Mouse (Mus musculus) right cerebral cortex, postnatal 25 days (tissue): ENCODE data around the gene Slc5a4b.

Experiments used
- DNase-seq: peaks from one replicate; pipeline ENCODE4 v3.0.0; 2022

Gene Slc5a4b

DNA sequence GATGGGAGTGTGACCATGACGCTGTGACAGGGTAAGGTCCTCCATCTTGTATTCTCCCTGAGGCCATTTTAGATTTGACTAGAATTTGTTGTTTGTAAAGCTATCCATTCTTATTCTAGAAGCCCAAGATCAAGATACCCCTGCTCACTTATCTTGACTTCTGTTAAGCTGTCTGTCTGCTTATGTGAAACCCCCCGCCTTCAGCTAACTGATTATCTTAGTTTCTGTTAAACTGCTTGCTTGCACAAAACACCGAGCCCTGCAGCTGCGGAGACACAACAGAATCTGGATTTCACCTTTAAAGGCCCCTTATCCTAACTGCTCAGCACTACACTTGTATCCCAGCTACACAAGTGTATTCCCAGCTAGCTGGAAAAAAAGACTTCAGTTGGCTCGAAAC, 73.8 kb downstream of the Slc5a4b start:
- DNase-seq = no peak

DNA sequence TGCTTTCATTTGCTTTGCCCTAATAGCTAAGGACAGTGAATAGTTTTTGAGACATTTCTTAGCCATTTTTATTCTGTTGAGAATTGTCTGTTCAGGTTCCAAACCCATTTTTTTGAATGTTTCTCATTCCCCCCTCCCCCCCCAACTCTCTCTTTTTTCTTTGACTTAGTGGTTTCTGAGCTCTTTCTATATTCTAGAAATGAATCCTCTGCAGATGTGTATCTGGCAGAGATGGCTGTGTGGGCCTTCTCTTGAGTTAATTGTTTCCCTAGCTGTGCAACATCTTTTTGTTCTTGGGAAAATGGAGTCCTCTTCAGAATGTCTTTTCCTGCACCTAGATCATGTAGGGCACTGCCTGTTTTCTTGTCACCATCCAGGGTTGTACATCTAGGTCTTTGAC, 75.5 kb downstream of the Slc5a4b start:
- DNase-seq = no peak

DNA sequence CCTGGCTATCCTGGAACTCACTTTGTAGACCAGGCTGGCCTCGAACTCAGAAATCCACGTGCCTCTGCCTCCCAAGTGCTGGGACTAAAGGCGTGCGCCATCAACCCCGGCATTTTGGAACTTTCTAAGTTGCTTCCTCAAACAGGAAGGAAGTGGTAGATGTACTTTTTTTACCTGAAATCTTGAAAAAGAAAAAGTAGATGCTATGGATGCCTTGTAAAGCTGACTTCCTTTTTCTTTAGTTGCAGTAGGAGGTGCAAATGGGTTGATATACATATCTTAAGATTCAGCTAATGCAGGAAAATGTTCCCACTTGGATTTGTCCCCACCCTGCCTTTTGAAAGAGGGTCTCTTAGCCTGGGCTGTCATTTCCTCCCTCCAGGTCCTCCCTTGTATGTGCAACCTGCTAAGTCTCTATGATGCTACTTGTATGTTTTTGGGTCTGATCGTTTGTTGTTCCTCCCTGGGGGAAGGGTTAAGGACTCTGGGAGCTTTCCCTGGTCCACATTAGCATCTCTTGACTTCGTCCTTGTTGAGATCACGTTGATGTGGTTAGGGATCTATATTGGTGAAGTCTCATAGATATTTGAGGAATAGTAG, 76.7 kb downstream of the Slc5a4b start:
- DNase-seq = no peak

DNA sequence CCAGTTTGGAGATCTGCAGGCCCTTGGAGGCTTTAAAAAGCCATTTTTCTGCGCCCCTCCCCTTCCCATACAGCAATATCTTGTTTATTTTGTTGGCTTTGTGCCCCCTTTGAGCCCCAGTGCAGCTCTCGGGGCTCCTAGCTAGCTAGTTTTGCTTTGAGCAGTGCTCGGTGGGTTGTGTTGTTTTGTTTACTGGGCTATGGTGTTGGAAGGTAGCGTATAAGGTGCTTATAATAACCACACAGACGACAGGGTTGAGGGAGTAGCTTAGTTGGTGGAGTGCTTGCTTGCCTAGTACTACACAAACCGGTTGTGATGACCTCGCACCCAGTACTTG, 77.7 kb downstream of the Slc5a4b start:
- DNase-seq = no peak

DNA sequence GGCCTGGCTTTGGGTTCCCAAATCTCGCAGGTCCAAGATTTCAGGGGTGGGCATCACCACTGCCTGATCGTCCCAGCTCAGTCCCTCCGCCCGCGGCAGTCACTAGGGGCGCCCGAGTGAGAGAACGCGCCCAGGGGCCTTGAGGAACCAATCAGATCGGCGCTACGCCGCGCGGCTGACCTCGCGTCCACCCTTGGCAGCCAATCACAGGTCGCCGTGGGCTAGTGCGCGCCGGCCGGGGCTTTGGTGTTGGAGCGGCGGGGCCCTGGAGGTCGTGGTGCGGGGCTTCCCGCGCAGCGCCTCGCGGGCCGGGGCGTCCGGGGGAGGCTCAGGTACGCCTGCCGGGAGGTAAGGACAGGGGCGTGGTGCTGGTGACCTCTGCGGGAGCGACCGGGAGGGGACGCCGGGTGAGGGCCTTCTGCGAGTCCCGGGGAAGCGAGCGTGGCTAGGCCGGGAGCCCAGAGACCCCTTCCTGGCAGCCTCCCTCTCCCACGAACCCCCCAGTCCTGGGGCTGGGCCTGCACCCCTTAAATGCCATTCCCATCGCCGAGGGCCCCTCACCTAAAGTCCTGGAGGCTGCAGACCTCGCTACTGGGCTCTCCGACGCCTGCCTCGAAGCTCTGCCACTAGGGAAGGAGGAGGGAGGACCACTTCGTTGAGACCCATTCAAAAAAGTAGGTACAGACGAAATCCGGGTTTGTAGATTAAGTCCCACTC, 78.2 kb downstream of the Slc5a4b start, which contains the start of gene Zfp280b:
Zfp280b (plus strand) TSS at position 249 of the 717 bp plus-strand sequence.
- DNase-seq = peak; percentile 93

DNA sequence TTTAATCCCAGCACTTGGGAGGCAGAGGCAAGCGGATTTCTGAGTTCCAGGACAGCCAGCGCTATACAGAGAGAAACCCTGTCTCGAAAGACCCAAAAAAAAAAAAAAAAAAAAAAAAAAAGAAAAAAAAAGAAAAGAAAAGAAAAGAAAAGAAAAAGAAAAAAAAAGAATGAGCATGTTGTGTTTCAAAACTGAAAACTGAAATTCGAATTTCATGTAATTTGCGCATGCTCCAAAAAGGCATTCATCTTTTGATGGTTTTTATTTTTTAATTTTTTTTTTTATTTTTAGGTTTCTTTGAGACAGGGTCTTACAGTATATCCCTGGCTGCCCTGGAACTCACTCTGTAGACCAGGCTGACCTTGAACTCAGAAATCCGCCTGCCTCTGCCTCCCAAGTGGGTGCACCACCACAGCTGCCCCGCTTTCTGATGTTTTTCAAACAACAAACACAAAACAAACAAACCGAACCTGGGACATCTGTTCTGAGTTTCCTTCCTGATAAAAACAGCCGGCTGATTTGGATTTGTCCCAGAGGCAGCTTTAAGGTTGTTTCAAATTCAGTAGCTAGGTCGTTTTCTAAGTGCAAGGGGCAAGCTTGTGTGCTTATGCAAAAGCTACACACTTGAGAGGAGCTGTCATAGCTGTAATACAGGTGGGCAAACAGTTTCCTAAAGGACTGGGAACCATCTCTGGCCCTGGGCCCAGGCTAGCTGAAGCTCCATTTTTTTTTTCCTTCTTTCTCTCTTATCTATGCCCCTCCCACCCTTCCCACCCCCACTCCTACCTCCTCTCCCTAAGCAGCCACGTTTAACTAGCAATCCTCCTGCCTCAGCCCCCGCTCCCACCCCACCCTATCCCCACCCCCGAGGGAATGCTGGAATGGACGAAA, 79.0 kb downstream of the Slc5a4b start:
- DNase-seq = peak; percentile 5

DNA sequence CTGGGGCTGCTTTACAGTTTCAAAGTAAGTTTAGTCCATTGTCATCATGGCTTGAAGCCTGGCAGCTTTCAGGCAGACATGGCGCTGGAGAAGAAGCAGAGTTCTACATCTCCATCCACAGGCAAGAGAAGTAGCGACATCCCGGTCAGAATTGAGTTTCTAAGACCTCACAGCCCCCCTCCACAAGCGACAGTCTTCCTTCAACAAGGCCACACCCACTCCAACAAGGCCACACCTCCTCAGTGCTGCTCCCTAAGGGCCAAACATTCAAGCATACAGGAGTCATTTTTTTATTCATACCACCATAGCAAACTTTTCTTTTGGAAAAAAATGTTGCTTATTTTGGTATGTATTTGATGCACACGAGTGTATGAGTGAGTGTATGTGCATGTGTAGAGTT, 80.3 kb downstream of the Slc5a4b start:
- no peak for DNase-seq

DNA sequence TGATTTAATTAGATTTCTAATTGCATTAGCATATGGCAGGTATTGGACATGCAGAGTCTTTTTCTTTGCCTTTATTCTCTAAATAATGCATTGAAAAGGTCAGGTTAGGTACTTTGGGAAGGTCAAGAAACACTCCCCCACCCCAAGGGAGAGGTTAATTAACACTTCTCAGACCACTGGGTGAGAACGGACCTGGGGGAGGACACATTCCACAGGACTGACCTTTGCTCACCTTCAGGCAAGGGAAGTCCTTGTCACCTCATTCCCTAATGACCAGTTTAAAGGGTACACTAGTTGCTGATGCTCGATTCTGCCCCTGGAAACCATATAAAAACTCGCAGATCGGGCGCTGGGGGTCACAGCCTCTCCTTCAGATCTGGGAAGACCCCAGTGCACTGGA, 81.5 kb downstream of the Slc5a4b start:
- no peak for DNase-seq

DNA sequence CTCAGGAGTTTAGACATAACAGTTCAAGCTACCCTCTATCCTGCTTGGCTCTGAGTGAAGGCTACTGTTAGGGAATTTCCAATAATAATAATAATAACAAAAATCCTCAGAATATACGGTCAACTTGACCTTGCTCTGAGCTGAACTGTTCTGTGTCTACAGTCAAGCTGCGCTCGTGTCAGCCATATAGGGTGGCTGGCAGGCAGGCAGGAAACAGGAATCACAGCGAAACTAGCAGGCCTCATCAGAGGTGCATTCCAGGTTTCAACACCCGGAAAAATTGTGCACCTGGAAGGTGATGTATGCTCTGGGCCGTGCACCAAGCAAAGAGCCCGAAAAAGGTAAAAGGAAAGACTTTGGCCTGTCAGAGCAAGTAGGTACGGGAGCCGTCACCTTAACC, 82.4 kb downstream of the Slc5a4b start:
- DNase-seq = no peak

DNA sequence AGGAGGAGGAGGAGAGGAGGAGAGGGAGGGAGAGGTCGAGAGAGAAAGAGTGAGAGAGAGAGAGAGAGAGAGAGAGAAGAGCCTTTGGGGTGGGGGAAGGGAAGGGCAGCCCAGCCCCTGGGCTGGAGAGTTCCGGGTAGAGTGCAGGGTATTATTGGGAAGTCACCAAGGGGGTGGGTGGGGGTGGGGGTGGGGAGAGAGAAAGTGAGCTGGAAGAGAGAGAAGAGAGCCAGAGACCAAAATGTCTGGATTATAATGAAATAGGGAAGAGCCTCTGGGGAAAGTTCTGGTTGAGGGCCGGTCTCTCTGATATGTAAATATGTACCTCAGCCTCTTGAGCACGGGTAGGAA, 82.8 kb downstream of the Slc5a4b start:
- no peak for DNase-seq

DNA sequence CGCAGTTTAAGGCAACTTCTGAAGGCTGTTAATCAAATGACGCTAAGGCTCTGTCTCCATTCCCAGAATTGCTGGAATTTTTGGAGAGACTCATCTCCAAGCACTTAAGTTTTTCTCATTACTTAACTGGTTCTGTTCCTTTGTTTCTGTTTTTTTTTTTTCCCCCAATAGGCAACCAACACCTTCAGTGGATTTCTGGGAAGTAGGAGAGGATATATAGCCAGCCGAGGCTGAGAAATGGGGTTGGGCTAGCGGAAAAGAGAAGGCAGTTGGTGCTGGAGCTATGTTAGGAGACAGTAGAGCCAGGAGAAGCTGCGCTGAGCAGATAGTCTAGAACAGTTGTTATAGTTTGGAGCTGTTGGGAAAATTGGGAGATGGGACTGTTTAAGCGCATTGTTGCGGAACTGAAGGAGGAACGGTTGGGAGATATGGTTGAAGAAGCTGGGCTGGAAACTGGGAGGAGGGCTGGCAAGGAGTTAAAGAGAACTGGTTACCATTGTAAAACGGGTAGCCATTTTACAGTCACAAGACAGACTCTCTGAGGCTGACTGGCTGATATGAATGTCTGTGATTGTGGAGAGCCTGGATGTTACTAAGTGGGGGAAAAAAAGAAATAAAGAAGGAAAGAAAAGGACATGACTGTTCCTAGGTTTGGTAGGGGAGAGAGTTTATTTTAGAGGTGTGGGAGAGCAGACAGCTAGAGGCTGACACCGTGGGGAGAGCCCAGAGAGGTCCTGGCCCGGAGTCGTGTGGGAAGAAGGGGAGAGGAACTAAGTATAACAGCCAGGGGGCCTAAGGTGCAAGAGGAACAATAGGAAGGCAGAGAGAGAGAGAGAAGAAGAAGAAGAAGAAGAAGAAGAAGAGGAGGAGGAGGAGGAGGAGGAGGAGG, 83.4 kb downstream of the Slc5a4b start:
- no peak for DNase-seq

DNA sequence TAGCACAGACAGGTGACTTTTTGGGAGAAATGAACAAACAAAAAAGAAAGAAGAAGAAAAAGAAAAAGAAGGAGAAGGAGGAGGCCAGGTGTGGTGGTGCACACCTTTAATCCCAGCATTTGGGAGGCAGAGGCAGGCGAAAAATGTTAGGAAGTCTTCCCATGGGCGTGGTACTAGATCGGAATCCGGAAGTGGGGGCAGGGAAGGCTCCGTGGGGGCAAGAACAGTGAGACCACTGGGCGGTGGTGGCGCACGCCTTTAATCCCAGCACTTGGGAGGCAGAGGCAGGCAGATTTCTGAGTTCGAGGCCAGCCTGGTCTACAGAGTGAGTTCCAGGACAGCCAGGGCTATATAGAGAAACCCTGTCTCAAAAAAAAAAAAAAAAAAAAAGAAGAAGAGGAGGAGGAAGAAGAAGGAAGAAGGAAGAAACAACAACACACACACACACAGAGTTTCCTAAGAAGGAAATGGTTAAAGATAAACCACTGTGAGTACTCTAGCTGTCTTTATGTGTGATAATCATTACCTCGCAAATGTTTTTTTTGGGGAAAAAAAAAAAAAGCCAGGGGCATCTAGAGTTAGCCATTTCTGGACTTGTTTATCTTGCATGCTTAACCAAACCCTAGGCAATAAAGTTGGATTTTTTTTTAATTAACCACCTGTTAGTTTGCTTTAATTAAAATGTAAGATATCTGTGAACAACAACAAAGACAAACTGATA, 85.1 kb downstream of the Slc5a4b start:
- no peak for DNase-seq

DNA sequence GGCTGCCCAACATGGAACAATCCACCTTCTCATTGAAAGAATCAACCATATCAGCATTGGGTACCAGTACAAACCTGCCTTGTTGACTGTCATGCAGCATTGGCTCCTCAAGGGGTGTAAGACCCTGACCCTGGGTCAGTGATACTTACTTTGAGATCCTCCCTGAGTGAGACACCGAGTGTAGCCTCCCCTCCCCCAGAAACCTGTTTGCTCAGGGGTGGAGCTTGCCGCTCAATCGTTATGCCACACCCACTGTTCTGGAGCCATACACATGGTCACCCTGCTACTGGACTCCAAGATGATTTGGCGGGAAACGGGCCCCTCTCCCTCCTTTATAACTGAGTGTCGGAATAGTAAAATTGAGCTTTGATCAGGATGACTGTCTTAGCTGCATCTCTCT, 86.8 kb downstream of the Slc5a4b start:
- no peak for DNase-seq

DNA sequence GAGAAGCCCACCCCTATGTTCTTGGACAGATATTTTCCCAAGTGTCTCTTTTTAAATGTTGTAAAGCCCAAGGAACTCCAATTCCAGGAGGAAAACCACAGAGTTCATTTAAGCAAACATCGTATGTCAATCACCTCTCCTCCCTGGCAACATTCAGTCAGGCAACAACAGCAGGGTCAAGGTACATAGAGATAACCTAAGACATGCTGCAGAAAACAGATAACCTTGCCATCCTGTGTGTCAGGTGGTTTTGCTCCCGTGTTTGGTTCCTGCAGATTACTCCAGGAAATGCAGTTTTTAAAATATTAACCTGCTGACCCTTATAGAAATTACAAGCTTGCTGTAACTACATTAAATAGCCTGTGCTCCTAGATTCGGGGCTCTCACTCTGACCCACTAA, 89.0 kb downstream of the Slc5a4b start:
- no peak for DNase-seq

DNA sequence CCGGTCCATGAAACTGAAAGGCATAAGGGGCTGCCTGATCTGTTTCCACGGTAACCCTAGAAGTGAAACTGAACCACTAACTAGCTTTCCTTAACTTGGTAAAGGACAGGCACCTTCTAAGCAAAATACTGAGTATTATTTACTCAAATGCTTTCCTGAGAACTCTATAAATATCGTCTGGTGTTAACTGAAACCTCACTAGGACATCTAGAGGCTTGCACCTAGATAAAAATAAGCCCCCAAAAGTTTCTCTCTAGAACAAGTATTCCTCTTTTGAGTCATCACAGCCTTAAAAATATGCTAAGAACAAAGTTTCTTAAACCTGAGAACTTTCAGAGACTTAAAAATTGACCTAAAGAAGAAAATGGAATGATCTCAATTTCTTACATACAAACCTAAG, 93.9 kb downstream of the Slc5a4b start:
- no peak for DNase-seq

DNA sequence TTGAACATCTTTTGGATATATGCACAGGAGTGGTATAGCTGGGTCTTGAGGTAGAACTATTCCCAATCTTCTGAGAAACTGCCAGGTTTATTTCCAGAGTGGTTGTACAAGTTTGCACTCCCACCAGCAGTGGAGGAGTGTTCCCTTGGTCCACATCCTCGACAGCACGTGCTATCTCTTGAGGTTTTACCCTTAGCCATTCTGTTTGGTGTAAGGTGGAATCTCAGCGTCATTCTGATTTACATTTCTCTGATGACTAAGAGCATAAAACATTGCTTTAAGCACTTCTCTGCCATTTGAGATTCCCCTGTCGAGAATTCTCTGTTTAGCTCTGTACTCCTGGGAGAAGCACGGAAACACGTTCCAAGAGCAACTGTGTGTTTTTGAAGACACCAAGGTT, 97.8 kb downstream of the Slc5a4b start:
- no peak for DNase-seq

DNA sequence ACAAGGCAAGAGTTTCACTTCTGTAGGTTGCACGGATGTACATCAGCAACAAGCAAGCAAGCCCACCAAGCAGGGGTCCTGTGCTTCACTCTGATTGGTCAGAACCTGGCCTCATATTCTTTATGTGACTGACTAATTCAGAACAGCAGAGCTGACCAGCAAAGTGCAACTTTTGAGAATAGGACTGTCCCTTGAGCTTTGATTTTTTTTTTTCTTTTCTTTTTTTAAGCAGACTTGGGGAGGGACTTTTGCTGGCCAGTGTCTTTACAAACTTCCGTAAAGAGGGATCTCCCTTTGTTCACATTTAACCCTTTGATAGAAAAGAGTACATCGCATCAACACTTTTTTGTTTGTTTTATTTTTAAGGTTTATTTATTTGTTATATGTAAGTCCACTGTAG, 100.9 kb downstream of the Slc5a4b start:
- no peak for DNase-seq
